Mouse (Mus musculus) kidney, embryonic 16.5 days (tissue): Measurements from ENCODE around the gene Pcgf6. TPM values are rescaled to one million over a fixed set of nuclear protein-coding genes. Genes with fewer than 3 reads are reported as not detected.

Experiments used
- ATAC-seq: fragments of 200-750 bp; cut with Nextera tagmentation; 2 replicates; pipeline ENCODE4 v1.8.0; 2017; ENCODE audit warnings: moderate TSS enrichment; ENCODE audit not compliant: low FRiP score, low TSS enrichment
- H3K27ac ChIP-seq: fragments of 300-500 bp; sonication (generic); 2 replicates; pipeline ENCODE4 v1.5.1; 2014; ENCODE audit warnings: low read length
- H3K27me3 ChIP-seq: fragments of 300-500 bp; sonication (generic); 2 replicates; pipeline ENCODE4 v1.6.1; 2014; ENCODE audit warnings: low read length, control low read depth, mixed read lengths; ENCODE audit not compliant: insufficient read depth
- H3K36me3 ChIP-seq: fragments of 300-500 bp; sonication (generic); 2 replicates; pipeline ENCODE4 v1.6.1; 2014; ENCODE audit warnings: low read length, control low read depth, mixed read lengths; ENCODE audit not compliant: insufficient read depth
- H3K4me1 ChIP-seq: fragments of 300-500 bp; sonication (generic); 2 replicates; pipeline ENCODE4 v1.6.1; 2014; ENCODE audit warnings: low read length, control low read depth, mixed read lengths; ENCODE audit not compliant: insufficient read depth
- H3K4me2 ChIP-seq: fragments of 300-500 bp; sonication (generic); replicated peaks from 2 replicates; pipeline ENCODE4 v1.6.1; 2014; ENCODE audit warnings: low read depth, low read length
- H3K4me3 ChIP-seq: fragments of 300-500 bp; sonication (generic); 2 replicates; pipeline ENCODE4 v1.5.1; 2014; ENCODE audit warnings: mild to moderate bottlenecking, low read length
- H3K9ac ChIP-seq: fragments of 300-500 bp; sonication (generic); replicated peaks from 2 replicates; pipeline ENCODE4 v1.6.1; 2014; ENCODE audit warnings: low read length
- H3K9me3 ChIP-seq: fragments of 300-500 bp; sonication (generic); 2 replicates; pipeline ENCODE4 v1.6.1; 2016; ENCODE audit warnings: low read length, control low read depth
- WGBS: fragments of 180-500 bp; shearing (Covaris S2); extraction: QIAGEN DNeasy Blood & Tissue Kit; methylation state at CpG from one replicate; pipeline ENCODE4 v1.1.7; 2014; 5-methylcytosine and 5-hydroxymethylcytosine counted together
- polyA plus RNA-seq: library from polyadenylated mRNA; unstranded; fragments of >200 nt; fragmentation: Nextera tagmentation; extraction: Ambion mirVana; gene quantifications from 2 replicates; pipeline ENCODE4 v1.2.1, GENCODE M21; 2015

Gene Pcgf6
- 20.2 and 25.6 TPM in 2 replicates for polyA plus RNA-seq

DNA sequence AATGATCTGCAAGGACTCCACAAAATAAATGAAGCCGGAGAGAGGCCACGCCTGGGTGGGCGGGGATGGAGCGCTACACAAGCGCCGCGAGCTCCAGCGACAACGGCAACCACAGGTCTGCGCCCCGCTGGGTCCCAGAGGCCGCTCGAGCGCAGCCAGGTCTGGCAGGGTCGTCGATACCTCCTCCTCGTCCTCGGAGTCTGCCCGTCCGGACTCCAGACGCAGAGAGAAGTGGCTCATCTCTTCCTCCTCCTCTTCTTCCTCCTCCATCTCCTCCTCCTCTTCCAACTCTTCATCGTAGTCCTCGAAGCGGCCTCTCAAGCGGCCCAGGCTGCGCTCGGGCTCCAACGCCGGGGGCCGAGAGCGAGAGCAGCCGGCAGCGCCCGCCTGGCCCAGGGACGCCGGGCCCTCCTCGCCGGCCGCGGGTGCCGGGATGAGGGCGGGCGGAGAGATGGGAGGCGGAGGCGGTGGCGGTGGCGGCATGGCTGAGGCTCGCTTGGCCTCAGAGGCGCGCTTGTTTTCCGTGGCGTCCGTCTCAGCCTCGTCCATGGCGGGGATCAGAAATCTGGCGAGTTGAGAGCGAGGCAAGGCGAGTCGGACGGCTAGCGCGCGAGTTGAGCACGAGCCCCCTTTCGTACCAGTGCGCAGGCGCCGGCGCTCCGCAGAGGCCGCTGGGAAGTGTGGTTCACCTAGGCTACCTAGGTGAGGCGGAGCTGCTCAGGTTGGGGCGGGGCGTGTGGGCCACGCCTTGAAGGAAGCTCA is at the start of gene Pcgf6:
Gene Pcgf6 (minus strand): TSS at position 636 of the 762 bp plus-strand sequence.
- Histone ChIP-seq H3K9ac (peak within 1 kb of the TSS; percentile 86), H3K27ac (peak within 1 kb of the TSS; percentile 87), H3K4me2 (peak within 1 kb of the TSS; percentile 78), H3K9me3 (no peaks in the 10 kb centered on the region), H3K4me3 (peak within 1 kb of the TSS; percentile 64), H3K27me3 (no peaks in the 10 kb centered on the region), H3K36me3 (peaks cover 23% of the 10 kb centered on the region), H3K4me1 (peaks cover 16% of the 10 kb centered on the region)
- under 1% methylated on average over 75 of the region's 75 CpGs for WGBS
- peak; percentile 93 for ATAC-seq

- peaks cover 13% of the 10 kb centered on the region for H3K4me1 ChIP-seq
- H3K9ac ChIP-seq = peak within 1 kb of the TSS; percentile 87
- peak within 1 kb of the TSS; percentile 99 for H3K4me3 ChIP-seq
- ATAC-seq = peak; percentile 99
- peak within 1 kb of the TSS; percentile 90 for H3K27ac ChIP-seq
- H3K36me3 ChIP-seq = peaks cover 14% of the 10 kb centered on the region
- H3K27me3 ChIP-seq = no peaks in the 10 kb centered on the region
- H3K4me2 ChIP-seq = peak within 1 kb of the TSS; percentile 88
- H3K9me3 ChIP-seq = no peaks in the 10 kb centered on the region
- WGBS = under 1% methylated on average over 56 of the region's 56 CpGs
Measured at GRCm38 (mm10) chr19:47090550-47091156, 39.9 kb upstream of the Pcgf6 start, which contains the start of the genes Usmg5 and Pdcd11. Gene Usmg5 (minus strand): TSS chr19:47090647. Gene Pdcd11 (plus strand): TSS chr19:47090768.

DNA sequence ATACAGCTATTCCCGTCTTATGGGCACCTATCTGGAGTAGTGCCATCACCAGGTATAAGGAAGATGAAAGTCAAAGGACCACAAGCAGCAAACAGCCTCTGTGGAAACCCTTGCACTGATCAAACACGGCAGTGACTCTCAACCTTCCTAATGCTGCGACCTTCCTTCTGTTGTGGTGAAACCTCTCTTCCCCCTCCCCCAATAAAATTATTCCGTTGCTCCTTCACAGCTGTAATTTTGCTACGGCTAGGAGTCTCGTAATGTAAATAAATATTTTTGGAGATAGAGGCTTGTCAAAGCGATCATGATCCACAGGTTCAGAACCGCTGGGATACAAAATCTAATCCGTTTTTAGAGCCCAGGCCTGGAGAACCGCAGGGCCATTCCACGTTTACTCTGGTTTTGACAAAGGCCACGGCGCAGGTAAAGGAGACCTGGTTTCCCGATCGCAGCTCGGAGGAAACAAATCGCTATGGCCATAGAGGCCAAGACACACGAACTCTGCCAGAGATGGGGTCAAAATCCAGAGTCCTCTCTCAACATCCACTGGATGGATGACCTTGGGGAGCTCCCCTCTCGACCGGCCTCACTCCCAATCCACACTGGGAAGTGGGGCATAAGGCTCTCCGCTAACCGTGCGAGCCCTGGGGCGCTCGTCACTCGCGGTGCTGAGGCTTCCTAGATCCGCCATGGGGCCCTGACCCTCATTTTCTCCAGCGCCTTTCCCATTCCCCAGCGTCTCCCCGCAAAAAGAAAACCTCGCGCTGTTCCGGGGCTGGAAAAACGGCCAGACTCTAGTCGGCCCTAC is 39.2 kb upstream of the Pcgf6 start:
- Histone ChIP-seq H3K4me3 (peak overlapping the region; percentile 99), H3K27ac (peak overlapping the region; percentile 90), H3K4me2 (peak overlapping the region; percentile 88), H3K9ac (peak overlapping the region; percentile 87), H3K9me3 (no peaks in the 10 kb centered on the region), H3K36me3 (peaks cover 11% of the 10 kb centered on the region), H3K27me3 (no peaks in the 10 kb centered on the region), H3K4me1 (peaks cover 13% of the 10 kb centered on the region)
- ATAC-seq = peak; percentile 79; the same call in 1 of the 2 replicates
- 1% methylated on average over 36 of the region's 36 CpGs for WGBS

GRCm38 (mm10) chr19:47088226-47088625 is 37.5 kb upstream of the Pcgf6 start:
- H3K4me3 ChIP-seq = no peak overlapping the region
- no peak for ATAC-seq
- H3K27ac ChIP-seq = no peak overlapping the region
- H3K36me3 ChIP-seq = peaks cover 24% of the 10 kb centered on the region
- peaks cover 13% of the 10 kb centered on the region for H3K4me1 ChIP-seq
- H3K4me2 ChIP-seq = no peak overlapping the region
- H3K27me3 ChIP-seq = no peaks in the 10 kb centered on the region
- H3K9ac ChIP-seq = no peak overlapping the region
- H3K9me3 ChIP-seq = no peaks in the 10 kb centered on the region
- 89% methylated on average over 3 of the region's 3 CpGs for WGBS

DNA sequence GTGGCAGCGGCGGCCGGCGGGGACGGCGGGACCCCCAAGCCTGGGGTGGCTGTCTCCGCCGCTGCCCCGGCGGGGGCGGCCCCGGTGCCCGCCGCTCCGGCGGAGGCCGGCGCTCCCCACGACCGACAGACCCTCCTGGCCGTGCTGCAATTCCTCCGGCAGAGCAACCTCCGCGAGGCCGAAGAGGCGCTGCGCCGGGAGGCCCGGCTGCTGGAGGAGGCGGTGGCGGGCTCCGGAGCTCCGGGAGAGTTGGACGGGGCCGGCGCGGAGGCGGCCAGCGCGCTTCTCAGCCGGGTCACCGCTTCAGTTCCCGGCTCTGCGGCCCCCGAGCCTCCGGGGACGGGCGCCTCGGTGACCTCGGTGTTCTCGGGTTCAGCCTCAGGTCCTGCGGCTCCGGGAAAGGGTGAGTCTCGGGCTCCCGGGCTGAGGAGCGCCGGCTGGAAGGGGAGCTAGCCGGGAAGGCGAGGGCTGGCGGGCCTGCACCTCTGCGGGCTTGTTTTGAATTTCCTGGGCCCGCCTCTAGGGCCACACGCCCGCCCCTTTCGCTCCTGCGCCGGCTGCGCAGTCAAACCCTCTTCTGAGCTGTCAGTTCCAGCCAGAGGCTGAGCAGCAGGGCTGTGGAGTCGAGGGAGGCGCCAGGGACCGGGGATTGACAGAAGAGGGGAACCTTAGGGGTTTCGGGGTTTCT is 17.4 kb upstream of the Pcgf6 start:
- peaks cover 16% of the 10 kb centered on the region for H3K4me1 ChIP-seq
- 0% methylated on average over 60 of the region's 72 CpGs for WGBS
- H3K4me2 ChIP-seq = peak overlapping the region; percentile 69
- ATAC-seq = peak; percentile 95
- peak overlapping the region; percentile 97 for H3K9ac ChIP-seq
- H3K4me3 ChIP-seq = peak overlapping the region; percentile 93
- H3K27ac ChIP-seq = peak overlapping the region; percentile 92
- no peaks in the 10 kb centered on the region for H3K9me3 ChIP-seq
- no peaks in the 10 kb centered on the region for H3K27me3 ChIP-seq
- peaks cover 16% of the 10 kb centered on the region for H3K36me3 ChIP-seq

DNA sequence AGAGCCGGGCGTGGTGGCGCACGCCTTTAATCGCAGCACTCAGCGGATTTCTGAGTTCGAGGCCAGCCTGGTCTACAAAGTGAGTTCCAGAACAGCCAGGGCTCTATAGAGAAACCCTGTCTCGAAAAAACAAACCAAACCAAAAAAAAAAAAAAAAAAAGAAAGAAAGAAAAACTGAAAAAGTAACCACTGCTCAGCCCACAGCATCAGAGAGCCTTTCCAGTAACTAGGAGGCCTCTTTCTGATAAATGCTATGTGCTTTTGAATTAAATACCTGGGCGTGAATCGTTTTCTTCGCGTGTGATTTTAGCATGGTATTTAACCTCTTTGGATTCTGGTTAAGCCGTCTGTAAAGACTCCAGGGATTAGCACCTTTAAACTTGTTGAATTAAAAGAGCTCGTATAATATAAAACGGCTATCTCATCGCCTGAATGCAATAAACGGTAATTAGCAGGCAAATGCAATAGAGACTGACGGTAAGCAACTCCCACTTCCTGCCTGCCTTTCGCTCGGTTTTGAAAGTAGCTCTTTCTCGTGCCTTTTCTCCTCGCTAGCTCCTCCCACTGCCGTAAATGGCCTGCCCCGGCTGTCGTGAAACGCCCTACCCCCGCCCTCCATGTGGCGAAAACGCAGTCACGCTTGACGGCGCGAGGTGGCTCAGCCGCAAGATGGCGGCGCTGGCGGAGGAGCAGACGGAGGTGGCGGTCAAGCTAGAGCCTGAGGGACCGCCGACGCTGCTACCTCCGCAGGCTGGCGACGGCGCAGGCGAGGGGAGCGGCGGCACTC is 16.6 kb upstream of the Pcgf6 start, which contains the start of gene Taf5:
Gene Taf5 (plus strand): TSS at position 651 of the 787 bp plus-strand sequence.
- Histone ChIP-seq H3K27ac (peak within 1 kb of the TSS; percentile 92), H3K4me2 (peak within 1 kb of the TSS; percentile 69), H3K36me3 (peaks cover 11% of the 10 kb centered on the region), H3K4me1 (peaks cover 16% of the 10 kb centered on the region), H3K4me3 (peak within 1 kb of the TSS; percentile 93), H3K27me3 (no peaks in the 10 kb centered on the region), H3K9ac (peak within 1 kb of the TSS; percentile 97), H3K9me3 (no peaks in the 10 kb centered on the region)
- ATAC-seq = peak; percentile 76
- 10% methylated on average over 47 of the region's 49 CpGs for WGBS

GRCm38 (mm10) chr19:47065860-47066259 is 15.2 kb upstream of the Pcgf6 start:
- no peak for ATAC-seq
- peaks cover under 1% of the 10 kb centered on the region for H3K36me3 ChIP-seq
- no peaks in the 10 kb centered on the region for H3K9me3 ChIP-seq
- peaks cover 16% of the 10 kb centered on the region for H3K4me1 ChIP-seq
- no peaks in the 10 kb centered on the region for H3K27me3 ChIP-seq
- no peak overlapping the region for H3K27ac ChIP-seq
- H3K4me3 ChIP-seq = no peak overlapping the region
- no peak overlapping the region for H3K9ac ChIP-seq
- WGBS = 90% methylated on average over 3 of the region's 3 CpGs
- H3K4me2 ChIP-seq = no peak overlapping the region

GRCm38 (mm10) chr19:47057684-47058083 is 7.0 kb upstream of the Pcgf6 start:
- no peaks in the 10 kb centered on the region for H3K27me3 ChIP-seq
- H3K9me3 ChIP-seq = no peaks in the 10 kb centered on the region
- no peaks in the 10 kb centered on the region for H3K4me1 ChIP-seq
- no peak overlapping the region for H3K27ac ChIP-seq
- no peak for ATAC-seq
- H3K4me3 ChIP-seq = no peak overlapping the region
- WGBS = 69% methylated on average over 1 of the region's 1 CpGs
- no peak overlapping the region for H3K9ac ChIP-seq
- H3K36me3 ChIP-seq = no peaks in the 10 kb centered on the region
- H3K4me2 ChIP-seq = no peak overlapping the region
